Mouse (Mus musculus): ENCODE measurements at regions not wholly inside any gene's neighbourhood (a gene's known extent, or its start where the extent isn't known, plus 50 kb on each side); places are given as distances from the start of the nearest gene placed in this dataset.
"Not testable (repeated sequence)": the region's sequence is repeated elsewhere in the genome, so short reads cannot be mapped to it uniquely, and the experiment has no call there.

DNA sequence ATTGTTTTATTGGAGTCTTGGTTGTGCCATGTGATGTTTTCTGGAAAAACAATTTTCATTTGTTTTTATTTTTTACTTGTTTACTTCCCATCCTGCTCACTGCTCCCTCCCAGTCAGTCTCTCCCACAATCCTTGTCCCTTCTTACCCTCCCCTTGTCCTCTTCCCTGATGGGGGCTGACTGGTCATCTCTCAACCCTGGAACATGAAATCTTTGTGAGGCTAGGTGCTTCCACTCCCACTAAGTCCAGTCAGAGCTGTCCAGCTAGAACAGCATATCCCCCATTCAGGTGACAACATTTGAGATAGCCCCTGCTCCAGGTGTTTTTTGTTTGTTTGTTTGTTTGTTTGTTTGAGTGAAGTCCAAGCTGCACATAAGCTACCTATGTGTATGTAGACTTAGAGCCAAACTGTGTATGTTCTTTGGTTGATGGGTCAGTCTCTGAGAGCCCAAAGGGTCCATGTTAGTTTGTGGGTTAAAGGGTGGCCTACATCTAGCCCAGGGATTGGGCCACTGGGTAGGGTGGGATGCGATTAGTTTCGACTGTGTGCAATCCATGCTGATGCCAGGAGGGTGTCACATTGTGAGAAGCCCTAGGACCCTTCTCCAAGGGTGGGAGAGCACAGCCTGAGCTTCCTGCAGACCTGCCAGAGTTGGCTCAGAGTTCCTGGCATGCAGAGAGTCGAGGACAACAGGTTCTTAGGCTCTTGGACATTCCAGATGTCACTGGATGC lies 100.9 kb upstream of the Myo9b start:
- DNase-seq (ENCODE audit: low read depth, low spot score); in situ Hi-C loops (cut with MboI; ENCODE audit: low sequenced_read_pairs in 2 of 2, unreplicated experiment in 2 of 2); H3K9ac ChIP-seq (ENCODE audit: insufficient read depth, low read depth, low read length, poor library complexity, severe bottlenecking); H3K4me1 ChIP-seq (ENCODE audit: control insufficient read depth in 2 of 2, insufficient read depth in 2 of 2, low read length in 2 of 2, poor library complexity in 1 of 2); H3K27ac ChIP-seq (ENCODE audit: insufficient read depth, low read depth, low read length, poor library complexity, severe bottlenecking); H3K9me3 ChIP-seq (ENCODE audit: control insufficient read depth, insufficient read depth, low read depth, low read length); H3K36me3 ChIP-seq (ENCODE audit: control insufficient read depth, insufficient read depth, low read length, poor library complexity, severe bottlenecking); H3K4me3 ChIP-seq (ENCODE audit: insufficient read depth in 1 of 2, low read depth in 1 of 2, low read length in 2 of 2, poor library complexity in 1 of 2, severe bottlenecking in 1 of 2): not testable (repeated sequence)

GRCm38 (mm10) chr8:71192939-71193338 lies 79.6 kb upstream of the Myo9b start:
- in situ Hi-C loops (cut with MboI; ENCODE audit: low sequenced_read_pairs in 2 of 2, unreplicated experiment in 2 of 2), result loop anchor here in 1 of 2 experiments (10.0 kb wide), 1 partner anchor 672 kb away; no protein-coding TSS in a partner anchor

DNA sequence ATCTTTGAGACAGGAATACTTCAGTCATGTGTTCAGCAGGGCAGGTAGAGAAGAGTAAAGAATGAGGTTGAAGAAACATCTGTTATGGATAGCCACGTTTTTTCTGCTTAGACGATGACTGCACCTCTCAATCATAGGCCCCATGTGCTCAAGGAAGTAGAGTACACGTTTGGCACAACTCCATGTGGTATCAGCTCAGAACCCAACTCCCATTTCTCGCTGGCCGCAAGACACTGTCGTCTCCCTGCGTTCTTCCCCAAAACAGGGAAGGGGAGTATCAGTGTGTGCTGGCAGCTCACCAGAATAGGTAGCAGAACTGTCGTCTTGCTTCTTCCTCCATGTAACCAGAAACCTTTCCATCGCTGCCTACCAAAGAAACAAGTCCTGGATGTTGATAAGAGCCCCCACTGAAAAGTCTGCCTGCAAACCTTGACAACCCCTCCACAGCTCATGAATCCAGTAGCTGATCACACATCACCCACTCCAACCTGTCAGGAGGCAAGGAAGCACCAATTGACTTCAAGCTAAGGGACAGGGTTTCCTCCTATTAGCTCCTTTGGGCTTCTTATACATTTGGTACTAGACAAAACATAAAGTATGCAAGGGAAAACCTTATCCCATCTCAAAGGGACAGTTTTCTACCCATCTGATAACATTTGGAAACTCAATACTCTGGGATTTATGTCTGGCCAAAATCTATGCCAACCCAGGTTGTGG lies 77.3 kb upstream of the Myo9b start:
- H3K4me1 ChIP-seq (ENCODE audit: control insufficient read depth in 2 of 2, insufficient read depth in 2 of 2, low read length in 2 of 2, poor library complexity in 1 of 2); H3K36me3 ChIP-seq (ENCODE audit: control insufficient read depth, insufficient read depth, low read length, poor library complexity, severe bottlenecking); H3K9ac ChIP-seq (ENCODE audit: insufficient read depth, low read depth, low read length, poor library complexity, severe bottlenecking); DNase-seq (ENCODE audit: low read depth, low spot score); H3K9me3 ChIP-seq (ENCODE audit: control insufficient read depth, insufficient read depth, low read depth, low read length); H3K27ac ChIP-seq (ENCODE audit: insufficient read depth, low read depth, low read length, poor library complexity, severe bottlenecking); H3K4me3 ChIP-seq (ENCODE audit: insufficient read depth in 1 of 2, low read depth in 1 of 2, low read length in 2 of 2, poor library complexity in 1 of 2, severe bottlenecking in 1 of 2): not testable (repeated sequence)
- in situ Hi-C loops (cut with MboI; ENCODE audit: low sequenced_read_pairs in 2 of 2, unreplicated experiment in 2 of 2), result loop anchor here in 1 of 2 experiments (10.0 kb wide), 1 partner anchor 670 kb away; no protein-coding TSS in a partner anchor

More at GRCm38 (mm10) chr8:71192939-71193338, 79.6 kb upstream of the Myo9b start:
- H3K27ac ChIP-seq (ENCODE audit: insufficient read depth, low read depth, low read length, poor library complexity, severe bottlenecking); H3K4me1 ChIP-seq (ENCODE audit: control insufficient read depth in 2 of 2, insufficient read depth in 2 of 2, low read length in 2 of 2, poor library complexity in 1 of 2); H3K9ac ChIP-seq (ENCODE audit: insufficient read depth, low read depth, low read length, poor library complexity, severe bottlenecking); H3K9me3 ChIP-seq (ENCODE audit: control insufficient read depth, insufficient read depth, low read depth, low read length); H3K36me3 ChIP-seq (ENCODE audit: control insufficient read depth, insufficient read depth, low read length, poor library complexity, severe bottlenecking); DNase-seq (ENCODE audit: low read depth, low spot score); H3K4me3 ChIP-seq (ENCODE audit: insufficient read depth in 1 of 2, low read depth in 1 of 2, low read length in 2 of 2, poor library complexity in 1 of 2, severe bottlenecking in 1 of 2): not testable (repeated sequence)
